Mouse (Mus musculus) cerebellum, postnatal 10 days (tissue): ENCODE results near the gene Traf3.
A peak's percentile ranks its signal among the peaks of the same experiment; 100 is the strongest.

Experiments used
- DNase-seq, 2 experiments: peaks; one replicate each; pipeline ENCODE4 v3.0.0; 2021; ENCODE audit warnings: mixed read lengths in 2 of 2

Traf3 gene

DNA sequence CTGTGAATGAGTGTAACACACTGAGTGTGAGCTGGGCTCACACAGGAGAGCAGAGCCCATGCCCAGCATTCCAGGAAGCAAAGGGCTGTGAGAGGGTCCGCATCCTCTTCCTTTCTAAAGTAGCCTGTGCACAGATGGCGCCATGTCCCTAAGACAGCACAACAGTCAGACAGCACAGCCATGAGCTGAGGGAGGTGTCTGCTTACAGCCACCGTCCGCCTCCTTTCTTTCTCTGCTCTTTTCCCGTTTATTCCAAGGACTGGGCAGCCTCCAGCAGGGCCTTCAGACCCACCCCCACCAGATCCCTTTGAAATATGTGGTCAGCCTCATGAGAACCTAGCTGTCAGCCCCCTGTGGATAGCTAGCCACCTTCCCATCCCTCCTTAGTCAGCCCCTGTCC is 99.0 kb downstream of the Traf3 start:
- no peak for DNase-seq

DNA sequence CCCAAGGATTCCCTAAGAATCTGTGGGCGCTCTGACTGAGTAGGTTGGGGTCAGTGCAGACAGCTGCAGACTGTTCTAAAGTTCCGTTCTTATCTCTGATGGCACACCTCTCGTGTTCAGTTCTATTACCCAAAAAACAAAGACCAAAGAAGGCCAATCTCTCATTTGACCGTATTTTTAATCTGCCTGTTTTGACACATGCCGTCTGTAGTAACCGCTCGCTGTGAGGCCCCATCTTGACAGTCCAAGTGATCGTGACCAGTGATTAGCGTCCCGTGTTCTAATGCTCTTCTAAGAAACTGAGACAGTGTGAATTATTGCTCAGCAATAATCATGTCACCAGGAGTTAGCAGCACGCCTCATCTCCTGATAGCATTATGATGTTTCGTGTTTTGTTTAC is 100.4 kb downstream of the Traf3 start:
- no peak for DNase-seq

DNA sequence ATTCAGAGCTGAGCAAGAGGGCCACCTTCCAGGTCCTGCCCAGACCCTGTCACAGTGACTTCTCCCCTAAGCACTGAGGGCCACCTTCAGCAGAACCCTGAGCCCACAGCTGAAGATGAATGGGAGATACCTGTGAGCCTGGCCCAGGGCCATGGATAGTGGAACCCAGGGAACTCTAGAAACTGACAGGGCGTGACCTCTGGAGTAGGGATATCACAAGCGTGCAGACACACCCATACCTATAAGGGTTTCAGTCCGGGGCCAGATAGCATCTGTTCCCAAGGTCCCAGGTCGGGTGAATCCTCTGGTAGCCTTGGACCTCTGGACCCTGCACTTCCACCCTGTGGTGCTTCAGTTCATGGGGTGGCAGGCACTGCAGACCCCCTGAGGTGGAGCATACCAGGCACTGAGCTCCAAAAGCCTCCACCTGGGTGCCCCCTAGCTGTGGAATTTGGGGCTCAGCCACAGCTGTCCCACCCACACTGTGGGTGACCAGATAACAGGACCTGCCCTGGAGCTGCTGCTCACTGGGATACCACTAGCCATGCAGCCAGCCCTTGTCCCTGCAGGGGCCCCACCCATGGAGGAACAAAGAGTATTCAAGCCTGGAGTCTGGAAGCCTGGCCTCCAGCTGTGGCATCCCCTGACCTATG is 101.6 kb downstream of the Traf3 start:
- DNase-seq, result peak in 1 of 2 experiments; percentile 12

DNA sequence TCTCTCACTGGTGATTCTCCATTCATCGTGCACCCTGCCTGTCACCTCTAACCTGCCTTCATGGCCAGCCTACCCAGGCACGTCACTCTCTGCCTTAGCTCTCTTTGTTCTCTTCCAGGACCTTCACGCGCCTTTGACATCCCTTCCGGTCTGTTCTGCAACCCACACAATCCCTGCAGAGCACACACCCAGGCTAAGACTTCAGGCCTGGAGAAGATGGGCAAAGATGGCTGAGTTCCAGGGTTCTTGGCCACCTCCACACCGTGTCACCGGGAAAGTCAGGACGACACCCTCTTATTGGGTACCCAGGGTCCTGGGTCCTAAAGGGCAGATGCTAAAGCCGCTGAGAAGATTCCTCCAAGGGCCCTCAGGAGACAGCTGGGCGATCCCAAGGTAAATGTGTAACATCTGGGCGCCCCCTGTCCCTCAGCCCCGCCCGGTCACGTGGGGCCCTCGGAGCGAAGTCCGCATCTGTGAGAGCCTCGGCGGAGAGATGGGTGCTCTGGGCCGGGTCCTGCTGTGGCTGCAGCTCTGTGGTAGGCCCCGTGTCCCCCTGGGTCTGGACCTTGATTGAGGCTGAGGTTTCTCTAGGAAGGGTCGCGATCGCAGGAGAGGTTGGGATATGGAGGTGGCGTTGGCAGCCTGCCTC is 104.6 kb downstream of the Traf3 start, which contains the start of gene Amn:
Amn (plus strand) TSS at position 467 of the 649 bp plus-strand sequence.
- DNase-seq, result peak in 1 of 2 experiments; percentile 11

DNA sequence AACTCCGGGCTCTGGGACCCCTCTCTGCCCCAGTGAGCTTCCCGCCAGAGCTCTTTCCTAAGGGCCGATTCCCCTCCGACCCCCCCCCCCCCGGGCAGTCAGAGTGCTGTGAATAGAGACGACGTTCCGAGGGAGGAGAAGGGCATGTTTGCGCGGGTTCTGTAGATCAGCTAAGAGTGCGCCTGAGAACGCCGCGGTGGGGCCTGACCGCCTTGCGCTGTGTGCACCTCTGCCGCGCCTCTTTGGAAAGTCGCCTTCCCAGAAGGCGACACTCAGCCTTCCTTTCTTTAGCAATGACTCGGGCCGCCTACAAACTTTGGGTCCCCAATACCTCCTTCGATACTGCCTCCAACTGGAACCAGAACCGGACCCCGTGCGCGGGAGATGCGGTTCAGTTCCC is 105.2 kb downstream of the Traf3 start:
- no peak for DNase-seq

DNA sequence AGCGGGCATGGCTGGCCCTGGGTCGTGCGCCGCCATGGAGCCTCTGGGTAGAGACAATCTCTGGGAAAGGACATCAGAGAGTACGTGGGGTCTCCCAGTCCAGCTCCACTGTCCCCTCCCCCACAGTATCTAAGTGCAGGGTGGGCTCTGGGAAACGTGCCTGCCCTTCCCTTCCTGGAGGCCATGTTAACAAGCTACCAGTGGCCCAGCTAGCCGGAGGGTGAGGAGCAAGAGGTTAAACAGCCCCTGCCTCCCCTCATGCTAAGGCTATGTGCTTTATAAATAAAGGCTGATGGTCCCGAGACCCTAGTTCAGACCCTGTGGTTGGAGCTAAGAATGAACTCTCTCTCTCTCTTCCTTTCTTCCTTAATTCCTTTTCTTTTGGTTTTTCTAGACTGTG is 105.8 kb downstream of the Traf3 start:
- DNase-seq, result no peak

DNA sequence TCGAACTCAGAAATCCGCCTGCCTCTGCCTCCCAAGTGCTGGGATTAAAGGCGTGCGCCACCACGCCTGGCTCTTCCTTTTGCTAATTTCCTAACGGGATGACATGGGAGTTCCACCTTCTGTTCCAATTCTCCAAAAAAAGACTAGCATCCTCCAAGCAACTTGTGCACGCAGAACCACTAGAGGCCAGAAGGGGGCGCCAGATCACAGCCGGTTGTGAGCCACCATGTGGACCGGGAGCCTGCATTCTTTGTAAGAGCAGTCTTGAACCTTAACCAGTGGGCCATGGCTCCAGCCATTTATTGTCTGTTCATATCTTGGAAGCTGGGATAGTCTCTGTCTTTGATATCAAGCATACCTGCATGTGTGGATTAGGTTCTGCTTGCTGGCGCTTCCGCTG is 106.2 kb downstream of the Traf3 start:
- peak; percentile 89 to 94 for DNase-seq

DNA sequence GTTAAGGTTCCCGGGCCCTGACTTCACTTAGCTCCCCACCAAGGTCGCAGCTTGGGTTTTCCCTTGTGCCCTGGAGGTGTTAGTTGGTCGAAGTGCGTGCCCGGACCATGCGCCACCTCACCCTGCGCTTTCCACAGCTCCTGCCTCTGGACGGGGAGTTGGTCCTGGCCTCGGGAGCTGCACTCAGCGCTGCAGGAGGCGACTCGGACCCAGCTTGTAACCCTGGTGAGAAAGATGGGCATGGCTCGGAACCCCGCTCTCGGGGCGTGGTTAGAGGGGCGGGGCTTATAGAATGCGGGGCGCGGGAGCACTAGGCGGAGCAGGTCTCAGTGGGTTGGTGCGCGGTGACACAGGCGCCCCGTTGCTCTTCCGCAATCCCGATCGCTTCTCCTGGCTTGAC is 107.8 kb downstream of the Traf3 start:
- peak in 1 of 2 experiments; percentile 48 for DNase-seq

DNA sequence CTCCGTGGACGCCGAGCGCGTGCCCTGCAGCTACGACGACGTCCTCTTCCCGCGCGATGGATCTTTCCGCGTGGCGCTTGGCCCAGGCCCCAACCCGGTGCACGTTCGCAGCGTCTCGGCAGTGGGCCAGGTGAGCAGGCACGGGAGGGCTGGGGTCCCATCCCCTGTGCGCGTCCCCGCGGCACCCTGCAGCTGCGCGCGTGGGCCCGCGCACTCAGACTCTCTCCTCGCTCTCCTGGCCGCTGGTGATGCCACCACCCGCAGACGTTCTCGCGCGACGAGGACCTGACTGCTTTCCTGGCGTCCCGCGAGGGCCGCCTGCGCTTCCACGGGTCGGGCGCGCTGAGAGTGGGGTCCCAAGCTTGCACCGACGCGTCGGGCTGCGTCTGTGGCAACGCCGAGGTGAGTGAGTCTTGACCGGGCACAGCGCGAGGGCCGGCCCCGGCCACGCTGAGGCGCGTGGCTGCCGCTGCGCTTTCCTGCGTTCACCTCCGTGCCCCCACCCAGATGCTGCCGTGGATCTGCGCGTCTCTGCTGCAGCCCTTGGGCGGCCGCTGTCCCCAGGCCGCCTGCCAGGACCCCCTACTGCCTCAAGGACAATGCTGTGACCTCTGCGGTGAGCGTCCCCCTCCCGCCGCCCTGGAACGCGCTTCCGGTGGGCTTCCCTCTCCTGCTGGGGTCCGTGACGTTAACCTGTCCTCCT is 108.4 kb downstream of the Traf3 start:
- peak; percentile 68 to 69 for DNase-seq

DNA sequence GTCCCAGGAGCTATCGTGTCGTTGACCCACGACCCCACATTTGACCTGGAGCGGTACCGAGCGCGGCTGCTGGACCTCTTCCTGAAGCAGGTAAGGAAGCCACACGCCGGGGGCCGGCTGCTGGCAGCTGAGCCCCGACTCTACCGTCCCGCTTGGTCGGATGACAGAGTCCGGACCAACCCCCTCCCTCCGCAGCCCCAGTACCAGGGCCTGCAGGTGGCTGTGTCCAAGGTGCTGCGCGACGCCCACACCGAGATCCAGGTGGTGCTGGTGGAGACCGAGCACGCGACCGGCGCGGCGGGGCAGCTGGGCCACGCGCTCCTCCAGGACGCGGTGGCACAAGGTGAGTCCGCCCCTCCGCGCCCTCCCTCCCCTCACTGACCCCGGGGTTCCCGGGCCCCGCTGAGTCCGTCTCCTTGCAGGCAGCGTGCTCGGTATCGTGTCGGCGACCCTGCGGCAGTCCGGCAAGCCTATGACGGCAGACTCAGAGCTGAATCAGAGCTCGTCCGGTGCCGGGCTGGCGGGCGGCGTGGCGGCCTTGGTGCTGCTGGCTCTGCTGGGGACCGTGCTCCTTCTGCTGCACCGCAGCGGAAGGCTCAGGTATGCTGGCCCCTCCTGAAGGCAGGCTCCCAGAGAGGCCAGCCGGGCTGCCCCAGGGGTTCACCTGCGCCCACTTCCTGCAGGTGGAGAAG is 109.1 kb downstream of the Traf3 start:
- peak; percentile 40 to 49 for DNase-seq

DNA sequence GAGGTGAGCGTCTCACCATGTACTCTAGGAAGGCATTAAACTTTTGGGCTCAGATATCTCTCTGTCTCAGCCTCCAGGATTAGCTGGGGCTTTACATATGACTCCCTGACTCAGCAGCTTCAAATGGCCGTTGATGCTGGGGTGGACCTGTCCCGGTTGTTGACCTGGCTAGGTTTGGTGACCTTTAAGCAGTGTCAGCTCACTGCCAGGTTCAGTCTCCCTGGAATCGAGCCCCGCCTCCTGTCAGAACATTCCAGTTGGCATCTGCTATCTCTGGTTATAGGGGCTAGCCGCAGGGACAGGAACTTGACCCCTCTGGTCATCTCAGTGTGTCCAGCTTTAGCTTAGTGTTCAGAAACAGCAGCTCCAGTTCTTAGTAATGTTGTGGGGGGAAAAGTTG is 110.2 kb downstream of the Traf3 start:
- DNase-seq, result peak in 1 of 2 experiments; percentile 2

DNA sequence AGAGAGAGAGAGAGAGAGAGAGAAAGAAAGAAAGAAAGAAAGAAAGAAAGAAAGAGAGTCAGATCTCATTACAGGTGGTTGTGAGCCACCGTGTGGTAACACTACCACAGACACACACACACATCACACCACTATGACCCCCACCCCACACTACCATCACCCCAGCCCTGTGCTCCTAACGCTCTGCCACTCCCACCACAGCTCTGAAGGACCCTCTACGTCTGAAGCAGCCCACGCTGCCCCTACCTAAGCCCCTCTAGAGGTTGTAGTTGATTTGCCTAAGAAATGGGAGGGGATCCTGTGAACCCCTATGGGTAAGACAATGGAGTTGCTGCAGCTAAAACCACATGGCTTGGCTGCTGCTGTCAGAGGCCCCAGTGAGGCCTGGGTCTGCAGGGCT is 117.4 kb downstream of the Traf3 start:
- no peak for DNase-seq

DNA sequence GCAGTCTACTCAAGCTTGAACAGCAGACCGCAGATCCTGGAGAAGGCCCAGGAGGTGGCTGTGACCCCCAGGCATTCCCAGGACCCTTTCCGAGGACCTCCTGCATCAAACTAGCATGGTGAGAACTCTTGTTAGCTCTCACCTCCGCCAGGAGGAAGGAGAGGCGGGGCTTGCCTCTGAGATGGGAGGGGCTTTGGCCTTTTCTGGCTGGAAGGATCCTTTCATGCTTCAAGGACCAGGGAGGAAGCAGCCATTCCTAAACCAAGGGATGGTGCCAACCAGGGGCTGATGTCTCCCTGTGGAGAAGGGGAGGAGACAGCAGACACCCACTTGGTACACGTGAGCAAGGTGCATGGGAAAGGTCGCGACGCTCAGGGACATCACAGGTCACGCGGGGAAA is 118.4 kb downstream of the Traf3 start:
- no peak for DNase-seq

DNA sequence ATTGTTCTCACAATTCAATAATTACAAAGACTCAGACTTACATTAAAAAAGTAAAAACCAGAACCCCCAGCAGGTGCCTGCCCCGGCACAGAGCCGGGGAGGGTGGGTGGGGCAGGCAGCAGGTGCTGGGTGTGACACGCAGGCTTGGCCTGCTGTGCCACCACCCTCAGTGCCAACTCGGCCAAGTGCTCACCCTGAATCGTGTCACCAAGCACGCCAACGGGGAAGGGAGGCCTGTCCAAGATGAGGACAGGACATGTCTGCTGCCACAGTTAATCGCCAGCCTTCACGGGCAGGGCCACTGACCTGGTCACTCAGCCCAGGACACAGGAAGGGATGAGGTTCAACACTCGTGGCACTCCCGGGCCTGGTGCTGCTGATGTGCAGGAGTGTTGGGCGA is 126.9 kb downstream of the Traf3 start:
- no peak for DNase-seq

DNA sequence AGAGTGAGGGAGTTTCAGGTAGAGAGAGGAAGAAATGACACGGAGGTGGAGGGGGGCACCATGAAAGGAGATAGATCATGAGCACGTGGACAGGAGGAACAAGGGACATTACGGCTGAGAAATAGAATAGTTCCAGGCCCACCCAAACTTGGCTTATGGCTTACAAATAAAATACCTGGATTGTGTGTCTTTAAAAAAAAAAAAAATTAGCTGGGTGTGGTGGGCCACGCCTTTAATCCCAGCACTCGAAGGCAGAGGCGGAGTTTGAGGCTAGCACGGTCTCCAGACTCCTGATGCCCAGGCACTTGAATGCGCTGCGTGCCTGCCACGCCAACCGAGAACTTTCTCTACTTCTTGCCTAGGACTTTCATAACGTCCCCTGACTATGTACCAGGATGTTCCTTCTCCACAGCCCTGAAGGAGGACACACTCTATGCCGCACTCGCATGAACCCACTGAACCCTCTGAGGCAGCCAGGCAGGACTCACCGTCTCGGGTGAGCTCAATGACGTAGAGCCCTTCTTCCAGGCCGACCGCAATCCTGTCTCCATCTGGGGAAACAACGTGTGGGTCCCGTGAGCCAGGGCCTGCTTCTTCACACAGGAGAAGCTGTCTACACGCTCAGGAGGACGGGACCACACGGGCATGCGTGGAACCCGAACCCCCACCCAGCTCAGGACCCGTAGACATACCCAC is 135.3 kb downstream of the Traf3 start:
- DNase-seq, result no peak

DNA sequence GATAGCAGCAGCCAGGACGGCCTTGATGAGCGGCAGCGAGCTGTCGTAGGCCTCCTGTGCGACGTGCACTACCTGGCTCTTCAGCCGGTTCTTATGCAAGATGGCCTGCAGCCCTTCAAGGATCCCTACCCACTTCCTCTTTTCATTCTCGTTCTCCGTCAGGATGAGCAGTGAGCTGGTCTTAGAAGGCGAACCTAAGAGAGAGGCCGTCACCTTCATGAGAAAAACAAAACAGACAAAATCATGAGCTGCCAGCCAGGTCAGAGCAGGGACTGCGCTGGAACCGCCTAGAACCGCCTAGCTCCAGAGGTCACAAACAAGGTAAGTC is 135.8 kb downstream of the Traf3 start:
- DNase-seq, result no peak

DNA sequence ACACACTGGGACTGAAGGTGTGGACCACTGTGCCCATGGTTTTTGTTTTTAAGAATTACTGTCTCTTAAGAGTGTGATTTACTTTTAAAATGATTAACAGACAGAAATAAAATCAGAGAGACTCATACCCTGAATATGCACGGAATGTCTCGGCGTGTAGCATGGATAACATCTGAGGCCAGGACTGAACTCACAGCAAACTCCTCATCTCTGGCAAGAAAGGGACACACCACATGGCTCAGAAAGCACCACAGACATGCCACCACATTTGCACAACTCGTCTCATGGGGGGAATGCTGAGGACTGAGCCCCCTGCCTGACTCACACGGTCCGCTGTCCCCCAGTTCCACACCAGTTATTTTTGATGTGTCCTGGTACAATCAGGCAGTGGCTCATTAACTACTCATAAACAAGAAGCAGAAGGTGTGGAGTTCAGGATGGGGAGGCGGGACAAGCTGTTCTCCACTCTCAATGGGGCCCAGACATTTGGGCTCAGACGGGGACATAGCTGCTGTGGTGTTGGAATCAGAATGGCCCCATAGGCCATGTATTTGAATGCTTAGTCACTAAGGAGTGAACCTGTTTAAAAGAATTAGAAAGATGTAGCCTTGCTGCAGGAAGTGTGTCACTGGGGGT is 137.7 kb downstream of the Traf3 start:
- DNase-seq, result no peak

DNA sequence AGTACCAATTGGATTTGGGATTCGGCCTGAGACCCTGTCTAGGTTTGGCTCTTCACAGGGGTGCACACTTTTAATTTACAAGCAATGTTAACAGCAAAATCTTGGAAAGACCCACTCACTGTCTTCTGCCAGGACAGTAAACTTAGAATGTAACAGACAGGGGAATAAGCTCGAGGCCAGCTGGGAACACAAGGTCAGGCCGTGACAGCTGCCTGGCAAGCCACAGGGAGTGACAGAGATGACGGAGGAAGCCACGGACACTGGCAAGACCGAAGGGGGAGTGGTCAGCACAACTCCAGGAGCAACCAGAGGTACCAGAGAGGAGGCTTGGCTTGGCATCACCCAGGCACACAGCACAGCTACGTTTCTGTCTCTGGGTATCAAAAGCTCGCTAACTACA is 140.7 kb downstream of the Traf3 start:
- no peak for DNase-seq

DNA sequence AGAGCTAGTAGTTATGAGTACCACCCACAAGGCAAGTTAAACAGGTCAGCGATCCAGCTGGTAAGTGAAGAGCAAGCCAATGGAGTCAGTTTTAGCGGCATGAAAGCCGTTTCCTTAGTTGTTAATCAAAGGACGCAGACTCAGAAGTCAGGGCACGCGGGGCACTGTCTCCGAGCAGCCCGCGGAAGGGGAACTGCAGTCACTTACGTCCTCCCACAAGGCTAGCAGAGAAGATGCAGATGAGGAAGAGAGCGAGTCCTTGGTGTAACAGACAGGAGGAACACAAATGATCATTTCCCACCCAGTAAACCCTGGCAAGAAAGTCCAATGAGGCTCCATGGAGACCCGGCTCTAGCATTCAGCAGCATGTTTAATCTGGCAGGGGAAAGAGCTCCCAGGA is 143.1 kb downstream of the Traf3 start:
- no peak for DNase-seq

DNA sequence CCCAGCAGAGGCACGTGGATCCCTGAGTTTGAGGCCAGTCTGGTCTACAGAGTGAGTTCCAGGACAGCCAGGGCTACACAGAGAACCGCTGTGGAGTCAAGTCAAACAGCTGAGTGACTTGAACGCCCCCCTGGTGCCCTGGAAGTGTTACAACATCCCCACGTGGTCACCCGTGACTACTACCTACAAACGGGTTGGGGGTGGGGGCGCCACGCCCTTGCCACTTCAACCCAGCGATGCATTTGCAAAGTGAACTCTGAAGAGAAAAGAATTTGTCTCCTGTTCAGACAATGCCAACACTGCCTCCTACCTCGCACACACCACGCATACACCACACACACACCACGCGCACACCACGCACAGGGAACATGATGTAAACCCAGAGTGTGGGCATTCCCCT is 143.8 kb downstream of the Traf3 start:
- no peak for DNase-seq

DNA sequence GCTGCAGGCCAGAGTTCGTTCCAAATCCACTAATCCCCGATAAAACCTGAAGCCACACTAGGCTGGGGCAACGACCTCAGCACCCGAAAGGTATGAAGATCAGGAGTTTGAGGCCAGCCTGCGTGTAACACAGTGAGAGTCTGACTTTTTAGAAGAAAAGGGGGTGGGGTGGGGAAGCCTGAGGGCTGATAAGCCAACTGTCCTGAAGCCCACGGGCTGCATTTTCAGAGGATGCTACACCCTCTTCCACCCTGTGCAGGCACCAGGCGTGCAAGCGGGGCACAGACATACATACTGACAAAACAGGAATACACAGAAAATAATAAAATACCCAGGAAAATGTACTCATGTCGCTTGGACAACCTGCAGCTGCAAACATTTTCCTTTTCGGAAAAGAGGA is 145.6 kb downstream of the Traf3 start:
- DNase-seq, result no peak

DNA sequence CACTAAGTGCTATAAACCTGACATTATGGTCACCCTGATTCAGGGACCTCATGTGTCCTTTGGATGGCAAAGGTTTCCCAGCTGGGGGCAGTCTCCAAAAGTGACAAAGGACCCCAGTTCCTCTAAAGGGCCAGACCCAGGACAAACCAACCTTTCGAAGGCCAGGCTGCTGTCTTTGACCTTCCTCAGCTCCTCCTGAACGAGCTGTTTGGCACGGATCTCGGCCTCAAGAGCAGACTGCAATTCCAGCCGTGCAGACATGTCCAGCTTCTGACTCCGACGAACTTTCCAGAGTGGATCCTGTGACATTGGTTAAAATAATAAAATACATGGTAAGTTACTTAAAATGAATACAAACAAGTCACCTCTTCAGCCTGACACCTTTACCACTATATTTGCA is 148.1 kb downstream of the Traf3 start:
- DNase-seq, result no peak
